Mouse (Mus musculus): ENCODE data around the gene Ccna1. TPM values are rescaled to one million over a fixed set of nuclear protein-coding genes. Genes with fewer than 3 reads are reported as not detected.

The Ccna1 gene
- polyA plus RNA-seq, 1 experiment from 2014 or later: 1.6 TPM

DNA sequence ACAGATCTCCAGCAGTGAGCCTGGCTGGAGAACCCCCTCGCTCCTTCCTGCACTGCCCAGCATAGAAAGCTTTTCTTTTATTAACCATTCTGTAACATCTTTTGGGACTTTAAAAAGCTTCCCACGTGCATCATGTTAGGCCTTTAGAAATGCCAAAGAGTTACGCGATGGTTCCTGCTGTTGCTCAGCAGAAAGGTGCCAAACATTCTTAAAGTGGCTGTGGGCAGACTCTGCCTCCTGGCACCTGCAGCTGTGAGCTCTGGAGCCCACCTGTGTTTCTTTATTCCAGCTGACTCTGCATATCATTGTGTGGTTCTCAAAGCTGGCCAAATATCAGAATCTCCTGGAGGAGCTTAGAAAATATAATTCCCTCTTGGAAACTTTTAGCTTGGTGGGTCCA is 51.3 kb downstream of the Ccna1 start:
- no peak overlapping the region for H3K27ac ChIP-seq
- no peak overlapping the region for H3K9ac ChIP-seq
- WGBS: 53% methylated on average over 4 of the region's 4 CpGs
- H3K27me3 ChIP-seq (replicated peaks): no peaks in the 10 kb centered on the region
- H3K4me1 ChIP-seq (replicated peaks): no peaks in the 10 kb centered on the region
- H3K36me3 ChIP-seq: no peaks in the 10 kb centered on the region
- no peak for ATAC-seq
- no peaks in the 10 kb centered on the region for H3K9me3 ChIP-seq
- H3K4me2 ChIP-seq (replicated peaks): no peak overlapping the region
- H3K4me3 ChIP-seq (replicated peaks): no peak overlapping the region

GRCm38 (mm10) chr3:55001677-55002076 is 53.6 kb downstream of the Ccna1 start:
- no peaks in the 10 kb centered on the region for H3K9me3 ChIP-seq
- WGBS: 70% methylated on average over 4 of the region's 4 CpGs

More at GRCm38 (mm10) chr3:55001677-55002076, 53.6 kb downstream of the Ccna1 start:
- no peaks in the 10 kb centered on the region for H3K4me1 ChIP-seq (replicated peaks)
- no peak for ATAC-seq
- no peaks in the 10 kb centered on the region for H3K36me3 ChIP-seq
- H3K4me3 ChIP-seq (replicated peaks): no peak overlapping the region
- no peak overlapping the region for H3K27ac ChIP-seq
- no peak overlapping the region for H3K4me2 ChIP-seq (replicated peaks)
- no peaks in the 10 kb centered on the region for H3K27me3 ChIP-seq (replicated peaks)
- no peak overlapping the region for H3K9ac ChIP-seq

Other genes with a start within 250 kb of the Ccna1 start
- 30.0 and 33.9 TPM in 2 replicates for gene Rfxap, start 247.7 kb downstream of the Ccna1 start, polyA plus RNA-seq (2015; fragmentation: Nextera tagmentation; extraction: Ambion mirVana)
- 0.20 and 0.24 TPM in 2 replicates for gene Sertm1, start 139.6 kb downstream of the Ccna1 start, polyA plus RNA-seq (2015; fragmentation: Nextera tagmentation; extraction: Ambion mirVana)
- gene Spg20, start 56.6 kb upstream of the Ccna1 start, polyA plus RNA-seq (2015; fragmentation: Nextera tagmentation; extraction: Ambion mirVana): 32.8 and 37.4 TPM in 2 replicates
- 0.05 TPM in 1 of 2 replicates, not detected in the other for gene Ccdc169, start 81.8 kb upstream of the Ccna1 start, polyA plus RNA-seq (2015; fragmentation: Nextera tagmentation; extraction: Ambion mirVana)
- gene Sohlh2, start 126.5 kb upstream of the Ccna1 start, polyA plus RNA-seq (2015; fragmentation: Nextera tagmentation; extraction: Ambion mirVana): 0.06 TPM in 1 of 2 replicates, not detected in the other
- 12.3 and 15.3 TPM in 2 replicates for gene Dclk1, start 186.9 kb upstream of the Ccna1 start, polyA plus RNA-seq (2015; fragmentation: Nextera tagmentation; extraction: Ambion mirVana)

Data from intestine, embryonic 15.5 days (tissue).